Mouse (Mus musculus) thymus, adult 2 months (tissue): ENCODE data around the gene Ubp1.

Experiments
- CTCF ChIP-seq: fragments of 200-500 bp; IDR thresholded peaks from 2 replicates; pipeline ENCODE4 v1.5.1; 2012; ENCODE audit warnings: mild to moderate bottlenecking, control low read depth, low read length, moderate library complexity, borderline replicate concordance; ENCODE audit not compliant: control insufficient read depth, poor library complexity, insufficient read depth; ENCODE audit errors: extremely low read depth
- POLR2A ChIP-seq: fragments of 200-500 bp; IDR thresholded peaks from 2 replicates; pipeline ENCODE4 v1.6.1; 2012; ENCODE audit warnings: mild to moderate bottlenecking, low read length, control low read depth, moderate library complexity; ENCODE audit not compliant: control insufficient read depth, poor library complexity, insufficient read depth; ENCODE audit errors: extremely low read depth

- TF ChIP-seq POLR2A, result no peak
- TF ChIP-seq CTCF, result no peak
Measured at GRCm38 (mm10) chr9:114014034-114014433, 83.3 kb downstream of the Ubp1 start.
